Mouse (Mus musculus) left cerebral cortex, adult 11 months (tissue): Measurements from ENCODE around the gene Ftl1.
"Not testable (repeated sequence)": the region's sequence is repeated elsewhere in the genome, so short reads cannot be mapped to it uniquely, and the experiment has no call there.

Experiments used
- DNase-seq: peaks from one replicate; pipeline ENCODE4 v3.0.0; 2022; ENCODE audit warnings: low spot score

The Ftl1 gene

DNA sequence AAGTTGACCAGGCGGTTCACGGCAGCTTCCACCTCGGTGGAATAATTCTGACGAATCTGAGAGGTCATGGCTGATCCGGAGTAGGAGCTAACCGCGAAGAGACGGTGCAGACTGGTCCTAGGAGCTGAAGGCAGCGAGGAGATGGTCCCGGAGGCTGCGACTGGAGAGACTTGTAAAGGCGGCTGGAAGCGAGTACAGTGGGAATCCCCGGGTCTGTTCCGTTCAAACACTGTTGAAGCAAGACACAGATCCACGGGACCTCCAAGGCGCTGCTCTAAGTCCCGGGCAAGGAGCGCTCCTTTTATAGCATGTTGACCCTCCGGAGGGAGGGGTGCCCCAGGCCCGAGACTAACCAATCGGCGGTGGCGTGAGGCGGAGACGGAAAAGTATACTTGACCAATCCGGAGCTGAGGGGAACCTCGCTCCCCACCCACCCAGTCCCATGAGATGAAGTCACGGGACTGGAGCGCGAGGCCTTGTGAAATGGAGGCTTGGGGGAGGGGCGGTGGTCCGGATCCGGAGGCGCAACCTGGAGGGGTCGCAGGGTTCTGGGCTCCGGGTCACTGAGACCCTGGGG, at the start of gene Ftl1:
Gene Ftl1, minus strand, starts transcription at position 321 of the 577 bp plus-strand sequence.
- DNase-seq = peak; percentile 97

DNA sequence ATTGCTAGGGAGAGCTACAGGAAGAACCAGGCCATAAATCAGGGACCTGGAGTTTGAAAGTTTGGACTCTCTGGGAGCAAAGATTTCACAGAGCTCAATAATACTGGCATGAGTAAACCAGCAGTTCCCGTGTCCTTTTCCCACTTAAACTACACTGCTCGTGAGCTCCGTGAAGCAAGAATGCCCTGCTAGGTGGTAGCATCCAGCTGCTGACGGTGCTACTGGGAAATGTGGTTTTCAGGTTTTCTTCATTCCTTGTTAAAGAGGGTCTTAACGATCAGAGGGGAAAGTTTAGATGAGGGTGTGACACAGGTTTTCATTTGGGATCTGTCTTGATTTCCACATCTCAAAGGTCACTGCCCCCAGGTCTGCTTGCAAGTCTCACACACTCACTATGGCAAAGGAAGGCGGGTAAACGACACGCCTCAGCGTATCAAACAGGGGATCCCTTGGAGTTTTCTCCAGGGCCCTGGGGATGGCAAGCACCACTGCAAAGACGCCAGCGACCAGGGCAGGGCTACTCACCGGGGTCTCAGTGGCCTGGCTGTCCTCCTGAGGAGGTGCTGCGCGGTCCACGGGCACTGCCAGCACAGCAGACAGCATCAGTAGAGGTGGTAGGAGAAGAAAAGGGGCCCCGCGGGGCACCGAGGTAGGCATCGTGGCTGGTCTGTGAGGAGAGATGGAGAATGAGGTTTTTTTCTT, 49.6 kb upstream of the Ftl1 start:
- no peak for DNase-seq

DNA sequence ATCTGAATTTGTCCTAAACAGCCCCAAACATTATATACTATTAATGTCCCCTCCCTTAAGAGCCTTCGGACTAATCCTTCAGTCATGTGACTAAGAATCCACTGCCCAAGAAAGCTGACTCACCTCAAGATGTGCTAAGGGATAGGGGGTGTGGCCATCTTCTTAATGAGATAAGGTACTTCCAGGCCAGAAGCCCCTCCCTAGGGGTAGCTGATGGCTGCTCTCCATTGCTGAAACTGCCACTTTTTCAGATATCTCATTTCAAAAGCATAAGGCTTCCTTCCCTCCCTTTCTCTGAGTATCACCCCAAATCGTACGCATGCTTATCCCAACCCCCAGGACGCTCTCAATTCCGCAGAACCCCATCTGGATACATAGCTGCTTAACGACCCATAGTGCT, 48.9 kb upstream of the Ftl1 start:
- DNase-seq = no peak

DNA sequence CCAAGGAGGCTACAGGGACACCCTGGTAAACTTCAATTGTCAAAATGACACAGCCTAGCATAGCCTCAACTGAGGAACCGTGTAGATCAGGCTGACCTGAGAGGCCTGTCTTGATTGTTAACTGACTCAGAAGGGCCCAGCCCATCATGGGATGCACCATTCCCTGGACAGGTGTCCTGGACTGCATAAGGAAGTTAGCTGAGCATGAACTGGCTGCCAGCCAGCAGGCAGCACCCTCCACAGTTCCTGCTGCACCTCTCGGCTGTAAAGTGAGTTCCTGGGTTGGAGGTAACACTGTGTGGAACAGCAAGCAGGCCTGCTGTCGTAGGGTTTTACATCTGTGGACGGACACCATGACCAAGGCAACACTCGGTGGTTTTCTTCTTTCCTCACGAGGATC, 47.9 kb upstream of the Ftl1 start:
- DNase-seq = no peak

DNA sequence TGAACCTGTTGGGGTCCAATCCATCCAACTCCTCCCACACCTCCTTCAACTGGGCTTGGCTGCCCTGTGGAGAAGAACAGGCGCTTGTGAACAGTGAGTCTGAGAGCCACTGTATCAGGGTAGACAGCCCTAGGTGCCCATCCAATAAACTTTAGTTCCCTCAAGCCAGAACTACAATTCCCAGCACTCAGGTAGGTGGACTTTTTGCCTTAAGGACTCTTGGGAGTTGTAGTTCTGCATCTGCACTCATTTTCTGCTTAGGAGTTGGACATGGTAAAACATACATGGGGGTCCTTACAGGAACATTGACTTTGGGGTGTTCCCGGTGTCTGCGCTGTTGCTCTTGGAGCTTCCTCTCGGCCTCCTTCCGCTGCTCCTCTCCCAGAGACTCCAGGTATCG, 38.7 kb upstream of the Ftl1 start:
- DNase-seq = no peak

DNA sequence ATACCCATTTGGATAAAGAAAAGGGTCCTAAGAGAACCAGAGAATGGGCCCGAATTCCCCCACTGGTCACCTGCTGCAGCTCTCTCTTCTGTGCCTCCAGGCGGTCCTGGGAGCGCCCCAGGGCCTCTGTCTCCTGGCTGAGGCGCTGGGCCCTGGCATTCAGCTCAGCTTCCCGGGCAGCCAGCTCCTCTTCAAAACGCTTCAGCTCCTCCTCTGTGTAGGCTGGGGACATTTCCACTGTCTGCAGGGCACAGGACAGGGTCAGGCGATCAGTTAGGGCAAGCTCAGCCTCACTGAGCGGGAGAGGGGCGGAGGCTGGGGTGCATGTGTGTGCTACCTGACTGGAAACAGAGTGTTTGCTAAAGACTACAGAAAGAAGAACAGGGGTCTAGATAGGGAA, 34.9 kb upstream of the Ftl1 start:
- DNase-seq = no peak

DNA sequence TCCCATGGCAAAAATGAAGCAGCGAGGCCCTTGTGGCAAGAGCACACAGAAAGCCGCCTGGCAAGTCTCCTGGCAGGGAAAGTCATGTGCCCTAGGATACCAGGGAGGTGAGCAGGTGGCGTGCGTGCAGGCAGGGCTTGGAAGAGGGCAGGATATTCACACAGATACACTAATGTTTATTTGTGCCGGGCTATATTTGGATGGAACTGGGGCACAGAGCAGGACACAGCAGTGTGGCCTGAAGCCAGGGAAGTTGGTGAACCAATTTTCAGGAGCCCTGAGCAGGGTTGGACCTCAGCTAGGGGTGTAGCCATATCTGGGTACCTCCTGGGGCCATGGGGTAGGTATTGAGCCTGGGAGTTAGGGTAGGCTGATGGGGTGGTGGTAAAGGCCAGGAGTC, 33.3 kb upstream of the Ftl1 start:
- no peak for DNase-seq

DNA sequence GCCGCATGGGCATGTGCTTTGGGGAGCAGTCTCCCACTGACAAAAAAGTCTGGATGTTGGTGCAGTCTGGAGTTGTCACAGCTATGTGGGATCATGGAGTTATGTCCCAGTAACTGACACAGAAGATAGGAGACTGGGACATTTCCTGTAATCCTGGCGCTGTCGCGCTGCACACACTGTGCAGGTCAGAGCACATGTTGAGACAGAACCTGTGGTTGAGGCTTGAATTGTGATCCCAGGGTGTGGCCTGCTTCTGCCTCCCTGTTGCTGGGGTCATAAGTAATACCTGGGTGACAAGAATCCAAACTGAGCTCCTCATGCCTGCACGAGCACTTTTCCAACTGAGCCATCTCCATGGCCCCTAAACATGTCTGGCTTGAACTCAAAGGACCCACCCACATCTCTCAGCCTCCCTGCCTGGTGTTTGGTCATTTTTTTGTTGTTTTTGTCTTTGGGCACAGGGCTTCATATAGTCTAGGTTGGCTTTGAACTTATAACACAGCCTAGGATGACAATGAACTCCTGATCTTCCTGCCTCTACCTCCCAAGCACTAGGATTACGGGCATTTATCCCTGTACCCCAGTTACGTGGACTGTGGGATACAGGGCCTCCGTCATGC, 32.7 kb upstream of the Ftl1 start:
- DNase-seq = no peak

DNA sequence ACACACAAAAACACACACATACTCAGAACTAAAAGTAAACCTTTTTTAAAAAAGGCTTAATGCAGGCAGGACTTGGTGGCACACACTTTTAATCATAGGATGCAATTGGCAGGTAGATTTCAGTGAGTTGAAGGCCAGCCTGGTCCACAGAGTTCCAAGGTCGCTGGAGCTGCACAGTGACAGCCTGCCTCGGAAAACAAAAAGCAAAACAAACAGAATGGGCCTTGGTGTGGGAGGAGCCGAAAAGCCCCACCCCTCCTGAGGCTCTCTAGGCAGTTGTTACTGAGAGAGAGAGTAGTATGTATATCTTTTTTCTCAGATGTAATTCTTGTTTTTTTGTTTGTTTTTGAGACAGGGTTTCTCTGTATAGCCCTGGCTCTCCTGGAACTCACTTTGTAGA, 31.6 kb upstream of the Ftl1 start:
- no peak for DNase-seq

DNA sequence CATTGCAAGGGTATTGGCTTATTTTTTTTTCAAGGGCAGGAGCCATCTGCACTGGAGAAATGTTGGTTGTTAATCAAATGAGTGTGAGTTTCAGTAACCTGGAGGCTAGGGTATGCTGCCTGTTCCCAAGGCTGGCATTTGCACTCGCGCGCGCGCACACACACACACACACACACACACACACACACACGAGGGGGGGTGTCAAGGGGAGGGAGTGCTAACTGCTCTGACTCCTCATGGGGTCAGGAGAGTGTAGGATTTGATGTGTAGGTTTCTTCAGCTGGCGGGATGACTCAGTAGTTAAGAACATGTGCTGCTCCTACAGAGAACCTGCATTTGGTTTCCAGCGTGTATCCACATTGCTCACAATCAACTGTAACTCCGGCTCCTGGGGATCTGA, 31.1 kb upstream of the Ftl1 start:
- DNase-seq = no peak

DNA sequence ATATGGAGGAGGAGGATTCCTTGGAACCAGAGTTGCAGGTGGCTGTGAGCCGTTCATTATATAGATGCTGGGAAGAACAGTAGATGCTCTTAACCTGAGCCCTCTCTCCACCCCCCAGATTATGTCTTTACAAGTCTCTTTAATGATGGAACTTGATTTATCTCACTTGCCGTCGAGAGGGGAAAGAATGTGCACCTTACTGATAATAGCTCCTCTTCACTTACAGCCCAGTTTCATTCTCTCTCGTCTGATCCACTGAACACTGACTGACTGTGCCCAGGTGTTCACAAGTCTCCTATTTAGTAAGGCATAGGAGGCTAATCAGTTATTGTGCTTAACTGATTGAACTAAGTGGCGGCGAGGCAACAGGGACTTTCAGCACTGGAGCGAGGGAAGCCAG, 29.9 kb upstream of the Ftl1 start:
- no peak for DNase-seq

DNA sequence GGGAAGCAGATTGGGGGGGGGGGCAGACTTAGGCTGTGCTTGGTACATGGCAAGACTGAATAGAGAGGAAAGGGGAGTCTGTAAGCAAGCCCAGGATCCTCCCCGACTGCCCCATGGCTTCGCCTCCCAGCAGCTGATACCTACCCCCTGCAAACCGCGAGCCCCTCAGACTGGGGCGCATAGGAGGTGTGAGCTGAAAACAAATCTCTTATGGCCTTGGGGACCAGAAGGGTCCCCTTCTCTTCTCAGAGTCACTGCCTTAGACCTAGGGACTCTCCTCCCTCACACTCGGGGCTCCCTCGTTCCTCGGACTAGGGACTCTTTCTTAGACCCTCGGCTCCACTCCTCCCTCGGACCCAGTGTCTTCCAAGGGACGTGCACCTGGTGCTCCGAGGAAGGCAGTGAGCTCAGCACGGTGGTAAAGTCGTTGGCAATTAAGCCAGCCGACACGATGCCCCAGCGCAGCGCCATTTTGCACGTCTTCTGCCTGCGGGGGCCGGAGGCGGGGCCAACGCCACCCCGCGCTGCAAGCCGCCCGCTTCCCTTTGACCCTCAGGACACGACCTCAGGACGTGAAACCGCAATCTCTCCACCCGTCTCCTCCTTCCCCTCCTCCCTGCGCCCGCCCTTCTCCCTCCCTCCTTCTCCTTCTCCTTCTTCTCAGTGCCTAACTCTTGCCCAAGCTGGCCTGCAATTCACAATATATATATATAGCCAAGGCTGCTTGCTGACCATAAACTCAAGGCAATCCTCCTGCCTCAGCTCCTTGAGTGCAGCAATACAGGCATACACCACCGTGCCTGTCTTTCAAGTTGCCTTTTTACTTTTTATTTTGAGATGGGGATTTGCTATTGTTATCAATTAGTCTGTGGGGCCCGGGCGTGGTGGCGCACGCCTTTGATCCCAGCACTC, 28.9 kb upstream of the Ftl1 start, which contains the start of gene Dhdh:
Gene Dhdh, minus strand, starts transcription at position 513 of the 912 bp plus-strand sequence.
- DNase-seq = no peak

DNA sequence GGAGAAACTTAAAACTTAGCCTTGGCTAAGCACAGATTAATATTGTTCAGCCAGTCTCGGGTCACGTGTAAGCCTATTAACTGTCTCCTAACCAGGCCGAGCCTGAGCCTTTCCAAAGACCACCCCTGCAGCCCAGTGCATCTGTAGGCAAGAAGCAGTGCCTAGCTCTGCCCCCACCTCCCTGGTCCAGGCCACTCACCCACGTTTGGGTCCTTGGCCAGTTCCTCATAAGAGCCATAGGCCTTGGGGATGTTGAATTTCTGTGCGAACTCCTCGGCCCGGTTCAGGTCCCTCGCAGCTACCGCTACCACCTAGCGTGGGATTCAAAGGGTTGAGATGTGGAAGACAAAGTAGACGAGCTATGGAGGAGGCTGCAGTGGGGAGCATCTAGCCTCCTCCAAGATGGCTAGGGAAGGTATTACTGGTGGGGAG, 28.2 kb upstream of the Ftl1 start:
- DNase-seq = no peak

DNA sequence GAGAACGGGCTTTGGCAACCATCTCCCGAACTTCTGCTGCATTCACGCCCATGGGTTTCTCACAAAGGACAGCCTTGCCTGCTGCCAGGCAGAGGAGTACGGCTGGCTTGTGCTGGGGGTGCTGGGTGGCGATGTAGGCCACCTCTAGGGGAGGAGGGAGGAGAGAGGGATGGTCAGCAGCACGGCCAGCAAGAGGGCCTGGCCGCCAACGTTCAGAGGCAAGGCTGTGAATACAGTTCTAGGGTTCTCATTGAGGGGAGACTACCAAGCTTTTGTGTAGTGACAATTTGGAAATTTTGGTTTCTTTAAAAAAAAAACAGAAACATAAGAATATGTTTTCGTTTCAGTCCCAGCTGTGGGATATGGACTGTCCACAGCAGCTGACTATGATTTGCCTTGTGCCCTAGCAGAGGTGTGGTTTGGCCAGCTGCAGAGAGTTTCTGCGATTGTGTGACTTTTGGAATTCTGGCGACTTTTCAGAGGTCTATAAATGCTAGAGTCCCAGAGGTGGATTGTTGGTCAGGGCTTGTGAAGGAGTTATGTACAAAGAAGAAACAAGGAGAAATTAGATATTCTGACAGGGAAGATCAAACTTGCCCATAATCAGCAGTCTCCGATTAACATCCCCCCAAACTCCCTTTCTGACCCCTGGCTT, 27.2 kb upstream of the Ftl1 start, which contains the start of gene Gm45808:
Gene Gm45808, minus strand, starts transcription at position 51 of the 655 bp plus-strand sequence.
- no peak for DNase-seq

DNA sequence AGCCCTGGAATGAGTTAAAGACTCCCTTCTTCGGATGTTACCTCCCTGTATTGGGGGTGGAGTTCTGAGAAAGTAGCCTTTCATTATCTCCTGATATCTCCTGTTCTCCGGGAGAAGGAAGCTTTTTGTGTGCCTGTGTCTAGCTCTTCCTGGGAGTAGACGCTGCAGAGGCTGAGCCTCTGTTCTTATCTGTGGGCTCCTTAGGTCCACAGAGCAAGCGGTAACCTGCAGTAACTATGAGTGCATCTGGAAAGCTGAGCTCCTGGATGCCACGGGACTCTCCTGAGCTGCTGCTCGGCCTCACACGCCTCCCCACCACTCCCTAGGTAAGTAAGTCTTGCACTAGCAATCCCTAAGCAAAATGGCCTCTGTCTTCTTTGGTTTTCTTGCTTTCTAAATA, 26.5 kb upstream of the Ftl1 start:
- no peak for DNase-seq

DNA sequence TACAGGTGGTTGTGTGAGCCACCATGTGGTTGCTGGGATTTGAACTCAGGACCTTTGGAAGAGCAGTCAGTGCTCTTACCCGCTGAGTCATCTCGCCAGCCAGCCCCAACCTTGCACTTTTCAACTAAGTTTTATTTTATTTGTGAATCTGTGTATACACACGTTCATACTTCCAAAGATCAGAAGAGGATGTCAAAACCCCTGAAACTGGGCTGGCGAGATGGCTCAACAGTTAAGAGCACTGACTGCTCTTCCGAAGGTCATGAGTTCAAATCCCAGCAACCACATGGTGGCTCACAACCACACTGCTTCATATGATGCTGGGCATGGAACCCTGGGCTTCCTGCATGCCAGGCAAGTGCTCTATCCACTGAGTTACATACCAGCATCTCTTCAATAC, 25.3 kb upstream of the Ftl1 start:
- DNase-seq = not testable (repeated sequence)

DNA sequence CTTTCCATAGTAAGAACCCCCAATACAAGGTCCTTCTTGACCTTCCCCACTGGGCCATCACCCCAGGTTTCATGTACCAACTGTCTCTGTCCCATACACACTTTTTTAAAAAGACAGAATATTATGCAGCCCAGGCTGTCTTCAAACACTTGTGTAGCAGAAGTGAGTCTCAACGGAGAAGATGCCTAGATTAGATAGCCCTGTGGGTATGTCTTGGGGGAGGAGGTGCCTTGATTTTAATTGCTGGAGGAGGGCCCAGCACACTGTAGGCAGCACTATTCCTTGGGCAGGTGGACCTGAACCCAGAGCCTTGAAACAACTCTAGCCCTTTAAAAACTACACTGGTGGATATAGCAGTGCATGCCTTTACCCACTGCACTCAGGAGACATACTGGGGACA, 22.5 kb upstream of the Ftl1 start:
- no peak for DNase-seq

DNA sequence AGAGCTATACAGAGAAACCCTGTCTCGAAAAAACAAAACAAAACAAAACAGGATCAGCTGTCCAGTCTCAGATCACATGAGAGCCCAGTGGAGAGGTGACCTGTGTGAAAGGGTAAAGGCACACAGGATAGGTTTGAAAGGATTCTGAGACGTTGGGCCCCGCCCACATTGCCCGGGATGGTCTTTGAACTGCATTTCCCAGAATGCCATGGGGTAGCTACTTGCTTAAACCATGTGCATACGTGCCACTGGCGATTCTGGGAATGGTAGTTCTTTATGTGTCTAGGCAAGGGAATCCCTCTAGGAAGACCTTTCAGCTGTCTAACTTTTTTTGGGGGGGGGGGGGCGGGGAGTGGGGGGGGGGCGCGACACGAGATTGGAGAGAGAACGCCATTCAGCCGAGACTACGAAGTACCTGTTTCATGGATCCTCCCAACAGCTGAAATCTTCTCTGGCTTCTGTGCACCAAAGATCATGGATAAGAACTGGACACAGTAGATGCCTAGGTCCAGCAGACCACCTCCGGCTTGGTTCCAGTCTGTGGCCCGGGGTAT, 21.8 kb upstream of the Ftl1 start, which contains the start of gene Tulp2:
Gene Tulp2, plus strand, starts transcription at position 504 of the 554 bp plus-strand sequence.
- no peak for DNase-seq

DNA sequence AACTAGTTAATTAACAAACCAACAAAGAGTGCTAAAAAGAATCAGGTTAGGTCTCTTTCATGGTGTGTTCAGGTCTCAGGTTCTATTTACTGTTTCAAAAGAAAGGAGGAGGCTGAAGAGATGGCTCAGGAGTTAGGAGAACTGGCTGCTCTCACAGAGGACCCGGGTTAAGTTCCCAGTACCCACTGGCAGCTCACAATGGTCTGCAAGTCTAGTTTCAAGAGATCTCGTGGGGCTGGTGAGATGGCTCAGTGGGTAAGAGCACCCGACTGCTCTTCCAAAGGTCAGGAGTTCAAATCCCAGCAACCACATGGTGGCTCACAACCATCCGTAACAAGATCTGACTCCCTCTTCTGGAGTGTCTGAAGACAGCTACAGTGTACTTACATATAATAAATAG, 20.6 kb upstream of the Ftl1 start:
- not testable (repeated sequence) for DNase-seq

DNA sequence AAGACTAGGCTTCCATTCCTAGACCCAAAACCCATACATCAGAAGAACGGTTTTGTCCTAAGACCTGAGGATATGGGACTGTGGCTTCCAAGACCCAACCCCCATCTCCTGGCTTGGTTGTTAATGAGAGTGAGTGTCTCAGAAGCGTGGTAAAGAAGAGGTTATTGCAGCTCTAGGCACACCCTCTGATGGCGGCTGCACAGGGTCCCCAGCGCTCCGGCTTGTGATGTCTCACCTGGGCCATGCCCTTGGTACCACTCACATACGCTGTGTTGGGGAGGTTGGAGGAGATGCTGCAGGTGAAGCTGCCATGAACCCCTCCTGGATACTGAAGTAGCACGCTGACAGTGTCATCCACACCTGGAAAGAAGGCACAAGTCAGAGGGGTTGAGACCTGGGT, 19.1 kb upstream of the Ftl1 start:
- DNase-seq = no peak

DNA sequence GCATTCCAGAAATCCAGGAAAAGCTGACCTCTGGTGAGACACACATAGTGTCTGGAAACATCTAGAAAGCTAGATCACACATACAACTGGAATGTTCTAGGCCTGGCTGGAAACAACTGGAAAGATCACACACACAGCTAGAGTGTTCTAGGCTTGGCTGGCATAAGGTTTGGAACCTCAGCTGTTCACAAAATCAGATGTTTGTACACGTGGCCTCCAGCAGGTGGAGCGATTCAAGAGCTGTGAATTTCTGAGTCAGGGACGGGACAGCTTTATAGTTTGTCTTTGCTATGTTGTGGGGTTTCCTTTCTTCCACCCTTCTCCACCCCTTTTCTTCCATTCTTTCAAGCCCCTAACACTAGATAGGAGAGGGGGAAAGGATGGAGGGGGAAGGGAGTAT, 17.3 kb upstream of the Ftl1 start:
- no peak for DNase-seq
